Mouse (Mus musculus) cerebellum, adult (tissue): ENCODE measurements around the gene Ccdc171.

Source experiments
- ATAC-seq: cut with Nextera tagmentation; 2 replicates; pipeline ENCODE4 v1.9.2; 2017; ENCODE audit warnings: mild to moderate bottlenecking, moderate library complexity, mixed read lengths; ENCODE audit not compliant: insufficient number of reproducible peaks, low FRiP score, low TSS enrichment

Ccdc171 gene

DNA sequence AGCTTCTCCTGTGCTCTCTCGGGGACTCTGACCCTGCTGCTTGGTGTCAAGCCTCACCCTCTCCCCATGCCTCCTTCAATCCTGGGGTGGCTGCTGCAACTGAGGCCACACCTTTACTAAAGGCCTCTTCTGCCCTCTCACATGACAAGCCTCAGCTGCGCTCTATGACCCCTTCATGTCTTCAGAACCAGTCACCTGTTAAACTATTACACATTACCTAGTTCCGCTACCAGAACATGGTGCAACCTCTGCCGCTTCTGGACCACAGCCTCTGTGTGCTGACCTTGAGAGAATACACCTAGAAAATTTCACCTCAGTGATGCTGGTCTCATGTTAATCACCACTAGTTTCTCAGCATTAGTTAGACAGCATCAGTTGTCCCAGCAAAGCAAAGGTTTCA is 254.7 kb downstream of the Ccdc171 start:
- no peak for ATAC-seq

DNA sequence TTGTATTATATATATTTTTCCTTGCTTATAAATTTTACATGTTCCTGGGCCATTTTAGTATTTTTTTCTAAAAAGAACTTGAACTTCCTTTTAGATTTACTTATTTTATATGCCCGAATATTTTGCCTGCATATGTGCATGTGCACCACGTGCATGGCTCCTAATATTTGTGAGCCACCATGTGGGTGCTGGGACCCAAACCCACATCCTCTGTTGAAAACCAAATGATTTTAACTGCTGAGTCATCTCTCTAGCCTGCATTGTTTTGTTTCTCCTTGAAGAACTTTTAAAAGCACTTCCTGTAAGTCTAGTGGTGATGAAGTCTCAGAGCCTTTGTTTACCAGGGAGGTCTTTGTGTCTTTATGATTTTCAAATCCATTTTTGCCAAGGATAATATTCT is 259.8 kb downstream of the Ccdc171 start:
- ATAC-seq = no peak

GRCm38 (mm10) chr4:83791811-83792210 is 266.5 kb downstream of the Ccdc171 start:
- ATAC-seq = no peak

- ATAC-seq = 0 out of 2 replicates have a peak, but pooled peaks have one; percentile 66
Observed at GRCm38 (mm10) chr4:83794315-83794922, 269.1 kb downstream of the Ccdc171 start.

GRCm38 (mm10) chr4:83794930-83795459 is 269.6 kb downstream of the Ccdc171 start:
- no peak for ATAC-seq

DNA sequence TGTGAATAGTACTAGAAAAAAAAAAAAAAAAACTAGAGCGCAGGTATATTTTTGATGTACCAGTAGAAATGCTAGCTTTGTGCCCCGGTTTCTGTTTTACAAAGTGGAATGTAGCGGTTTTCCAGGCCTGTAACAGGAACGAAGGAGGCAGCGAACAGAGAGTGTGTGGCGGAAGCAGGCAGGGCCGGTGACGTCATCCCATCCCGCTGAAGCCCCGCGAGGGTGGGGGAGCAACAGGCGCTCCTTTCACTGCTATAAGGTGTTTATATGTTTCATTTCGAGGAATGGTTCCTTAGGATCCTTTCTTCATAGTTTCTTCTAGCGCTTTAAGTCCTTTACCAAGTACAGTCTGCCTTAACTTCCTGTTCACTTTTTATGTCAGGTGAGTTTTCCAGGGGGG is 272.6 kb downstream of the Ccdc171 start:
- no peak for ATAC-seq

GRCm38 (mm10) chr4:83798674-83799430 is 273.5 kb downstream of the Ccdc171 start:
- ATAC-seq = no peak

- no peak for ATAC-seq
Observed at GRCm38 (mm10) chr4:83800402-83800801, 275.1 kb downstream of the Ccdc171 start.

DNA sequence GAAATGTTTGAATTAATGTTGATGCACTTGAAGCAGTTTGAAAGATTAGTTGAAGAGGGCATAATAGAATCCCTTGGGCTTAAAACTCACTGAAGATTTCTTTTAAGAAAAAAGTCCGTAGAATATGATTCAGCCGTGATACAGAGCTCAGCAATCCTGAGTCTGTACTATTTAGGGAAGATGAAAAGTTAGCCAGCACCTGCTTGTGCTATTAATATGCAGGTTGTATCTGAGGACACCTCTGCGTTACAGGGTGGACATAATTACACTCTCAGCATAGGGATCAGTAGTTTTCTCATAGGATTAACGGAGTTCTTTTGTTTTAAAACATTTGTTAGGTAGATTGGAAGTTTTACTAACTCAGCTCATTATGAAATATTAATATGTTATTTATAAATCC is 291.6 kb downstream of the Ccdc171 start:
- no peak for ATAC-seq

- ATAC-seq = no peak
Observed at GRCm38 (mm10) chr4:83829718-83830459, 304.5 kb downstream of the Ccdc171 start.

DNA sequence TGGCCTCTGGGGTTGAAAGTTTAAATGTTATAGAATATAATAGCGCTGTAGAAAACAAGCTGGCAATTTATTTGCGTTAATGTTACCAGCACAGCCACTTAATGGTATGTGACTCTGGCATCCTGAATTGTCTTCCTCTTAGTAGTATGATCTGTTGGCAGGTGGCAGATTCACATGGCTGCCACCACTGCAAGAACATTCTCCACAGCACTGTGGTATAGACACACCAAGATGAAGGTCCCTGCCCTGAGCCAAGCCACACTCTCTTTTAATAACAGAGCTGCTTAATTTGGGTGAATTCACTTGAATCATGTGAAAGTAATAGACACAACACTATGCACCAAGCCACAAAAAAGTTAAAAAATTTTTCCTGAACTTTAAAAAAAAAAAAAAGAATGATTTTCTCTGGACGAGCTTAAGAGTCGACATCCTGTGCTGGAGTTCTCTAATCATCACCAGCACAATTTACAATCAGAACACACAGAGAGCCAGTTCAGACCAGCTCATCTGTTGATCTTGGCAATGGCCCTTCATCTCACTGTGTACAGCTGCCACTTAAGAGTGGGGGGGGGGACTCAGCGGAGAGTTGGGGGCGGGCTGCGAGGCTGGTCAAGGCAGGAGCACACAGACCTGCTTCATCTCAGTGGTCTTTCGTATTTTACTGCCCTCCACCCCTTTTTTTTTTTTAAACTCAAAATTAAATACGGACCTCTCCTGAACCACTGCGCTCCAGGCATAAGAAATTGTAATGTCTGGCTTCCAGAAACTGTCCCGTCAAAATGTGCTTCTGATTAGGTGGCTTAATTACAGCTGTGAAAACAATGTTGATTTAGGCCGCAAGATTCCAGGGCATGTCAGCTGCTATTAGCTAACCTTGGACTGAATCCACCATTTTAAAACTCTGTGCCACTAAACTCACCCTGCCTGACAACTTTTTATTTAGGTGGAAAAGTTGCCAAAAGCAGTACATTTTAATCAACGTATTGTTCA is 305.8 kb downstream of the Ccdc171 start:
- ATAC-seq = no peak

GRCm38 (mm10) chr4:83839077-83839476 is 313.7 kb downstream of the Ccdc171 start:
- no peak for ATAC-seq

GRCm38 (mm10) chr4:83846304-83846703 is 321.0 kb downstream of the Ccdc171 start:
- ATAC-seq = no peak

DNA sequence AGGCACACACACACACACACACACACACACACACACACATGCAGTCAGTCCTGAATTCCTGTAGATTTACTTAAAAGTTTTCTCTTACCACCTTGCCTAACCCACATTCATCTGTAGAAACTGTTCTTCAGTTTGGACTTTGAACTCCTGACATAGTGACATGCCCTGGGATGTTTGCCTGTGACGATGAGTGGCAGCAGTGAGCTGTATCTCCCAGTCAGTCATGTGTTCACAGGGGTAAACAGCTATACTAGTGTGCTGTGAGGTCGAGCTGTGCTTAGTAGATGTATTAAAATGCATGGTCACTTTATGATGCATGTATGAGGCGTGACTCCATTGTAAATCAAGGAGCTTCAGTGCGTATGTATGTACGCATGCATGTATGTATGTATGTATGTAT is 328.5 kb downstream of the Ccdc171 start:
- no peak for ATAC-seq

GRCm38 (mm10) chr4:83861706-83862105 is 336.4 kb downstream of the Ccdc171 start:
- no peak for ATAC-seq

GRCm38 (mm10) chr4:83862295-83862694 is 336.9 kb downstream of the Ccdc171 start:
- ATAC-seq = no peak

GRCm38 (mm10) chr4:83876600-83876999 is 351.3 kb downstream of the Ccdc171 start:
- no peak for ATAC-seq

GRCm38 (mm10) chr4:83878236-83878635 is 352.9 kb downstream of the Ccdc171 start:
- ATAC-seq = no peak

DNA sequence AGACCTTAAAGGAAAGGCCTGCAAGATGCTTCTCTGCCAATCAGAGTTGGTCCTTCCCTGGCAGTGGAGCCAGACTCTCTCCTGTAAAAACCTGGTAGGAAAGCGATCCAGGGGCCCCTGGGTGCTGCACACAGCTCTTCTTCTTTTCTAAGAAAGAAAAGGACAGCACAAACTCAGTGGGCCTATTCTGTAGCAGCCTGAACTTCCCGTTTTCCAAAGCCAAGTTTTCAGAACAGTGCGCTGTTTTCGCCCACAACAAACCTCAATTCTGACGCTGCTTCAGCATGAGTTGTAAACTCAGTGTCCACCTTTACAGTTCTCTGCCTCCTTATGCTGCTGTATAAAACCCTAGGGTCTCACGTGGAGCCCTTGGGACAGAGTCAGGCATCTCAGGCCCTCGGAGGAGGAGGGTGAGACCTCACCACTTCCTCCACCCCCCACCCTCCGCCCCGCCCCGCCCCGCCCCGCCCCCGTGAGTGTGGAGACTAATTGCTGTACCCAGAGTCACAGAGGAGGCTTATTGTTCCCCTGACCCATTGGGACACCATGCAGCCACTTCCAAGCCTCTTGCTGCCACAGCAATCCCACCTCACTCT is 363.2 kb downstream of the Ccdc171 start:
- ATAC-seq = no peak
